Mouse (Mus musculus) CH12F3 (cell line): ENCODE data around the gene Cenpq.

ENCODE experiments used
- in situ Hi-C: fragments of 300-500 bp; cut with MboI; formaldehyde crosslinking; loops from 2 replicates; pipeline ENCODE4 v1.14.3; 2020; ENCODE audit warnings: low sequenced_read_pairs

Cenpq gene

DNA sequence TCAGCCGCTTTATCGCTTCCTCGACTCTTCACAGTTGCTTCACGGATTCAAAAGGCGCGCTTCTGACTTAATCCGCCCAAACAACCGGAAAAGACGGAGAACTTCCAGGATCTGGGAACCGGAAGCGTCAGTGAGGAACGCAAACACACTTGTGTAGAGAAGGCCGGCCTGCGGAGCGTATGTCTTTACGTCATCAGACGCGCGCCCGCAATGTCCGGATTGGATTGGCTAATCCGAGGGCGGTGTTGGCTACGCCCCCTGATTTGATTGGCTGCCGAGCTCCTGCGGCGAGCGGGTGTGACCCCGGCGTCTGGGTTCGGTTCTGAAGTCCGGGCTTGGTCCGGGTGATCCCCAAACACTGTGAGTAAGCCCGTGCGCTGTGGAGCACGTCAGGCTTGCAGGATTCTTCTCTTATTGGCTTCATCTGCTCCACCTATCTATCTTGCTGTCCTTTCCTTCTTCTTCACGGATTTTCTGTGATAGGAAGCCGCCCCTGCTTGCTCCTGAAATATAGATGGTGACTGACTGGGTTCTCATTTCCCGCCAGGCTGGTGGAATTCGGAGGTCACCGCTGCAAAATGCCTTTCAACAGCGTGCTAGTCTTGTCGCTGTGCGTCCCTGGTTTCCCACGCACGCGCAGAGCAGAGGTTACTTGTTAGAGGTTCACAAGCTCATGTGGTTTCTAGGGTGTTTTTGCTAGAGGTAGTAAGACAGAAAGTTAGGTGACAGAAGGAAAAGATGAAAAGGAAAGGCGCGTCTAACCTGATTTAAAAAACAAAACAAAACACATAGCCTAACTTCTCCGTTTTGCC lies at the start of gene Cenpq, which contains the start of gene Mut:
Gene Cenpq, minus strand, starts transcription at position 628 of the 812 bp plus-strand sequence.
Gene Mut, plus strand, starts transcription at position 266 of the 812 bp plus-strand sequence.
- in situ Hi-C loops: no loop called here

DNA sequence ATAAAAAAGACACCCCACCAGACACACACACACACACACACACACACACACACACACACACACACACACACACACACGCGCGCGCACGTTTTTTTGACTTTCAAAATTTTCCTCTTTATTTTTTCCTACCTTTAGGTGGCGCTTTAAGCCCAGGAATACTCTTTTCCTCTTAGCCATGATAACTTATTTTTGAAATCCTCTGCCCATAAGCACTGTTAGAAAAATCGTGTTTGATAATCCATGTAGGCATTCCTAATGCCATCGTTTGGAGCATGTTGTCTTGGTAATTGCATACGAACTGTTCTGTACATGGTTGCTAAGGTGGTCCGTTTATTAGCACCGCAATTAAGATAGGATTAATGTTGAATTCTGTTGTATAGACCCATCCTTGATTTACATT lies 43.1 kb upstream of the Cenpq start:
- in situ Hi-C loops: no loop called here

DNA sequence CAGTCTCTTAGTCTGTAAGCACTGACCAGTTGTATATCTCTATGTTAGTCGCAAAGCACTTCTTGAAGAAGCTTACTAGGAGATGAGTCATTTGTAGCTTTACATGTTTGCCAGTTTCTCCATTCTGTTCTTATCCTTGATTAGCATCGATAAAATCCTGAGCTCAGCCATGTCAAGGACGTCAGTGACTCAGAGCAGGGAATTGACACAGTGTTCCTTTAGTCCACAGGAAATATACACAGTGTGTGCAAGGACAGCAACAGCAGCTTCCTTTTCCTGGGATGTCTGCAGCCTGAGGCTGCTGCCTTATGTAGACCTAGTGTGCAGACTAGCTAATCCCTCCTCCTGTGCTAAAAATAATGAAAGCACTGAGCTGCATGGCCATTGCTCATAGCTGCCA lies 13.7 kb upstream of the Cenpq start:
- in situ Hi-C loops: no loop called here

DNA sequence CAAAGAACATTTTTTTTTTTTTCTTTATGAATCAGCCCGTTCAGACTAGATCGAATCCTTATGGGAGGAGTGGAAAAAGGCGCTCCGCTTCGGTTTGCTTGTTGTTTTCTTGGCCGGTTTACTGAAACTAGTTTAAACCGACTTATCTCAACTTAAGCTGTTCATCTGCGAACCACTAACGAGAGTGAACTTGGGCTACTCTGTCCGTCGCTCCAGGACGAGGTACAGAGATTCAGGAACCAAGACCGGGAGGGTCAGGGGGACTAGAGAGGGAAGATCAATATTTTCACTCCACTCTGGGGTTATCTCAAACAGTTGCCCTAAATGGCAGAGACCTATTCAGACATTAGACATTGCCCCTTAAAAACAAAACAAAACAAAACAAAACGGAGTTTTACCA lies 862 bp downstream of the Cenpq start:
- in situ Hi-C loops: no loop called here

- in situ Hi-C loops: no loop called here
Observed at GRCm38 (mm10) chr17:40915499-40915898, 19.3 kb downstream of the Cenpq start.

DNA sequence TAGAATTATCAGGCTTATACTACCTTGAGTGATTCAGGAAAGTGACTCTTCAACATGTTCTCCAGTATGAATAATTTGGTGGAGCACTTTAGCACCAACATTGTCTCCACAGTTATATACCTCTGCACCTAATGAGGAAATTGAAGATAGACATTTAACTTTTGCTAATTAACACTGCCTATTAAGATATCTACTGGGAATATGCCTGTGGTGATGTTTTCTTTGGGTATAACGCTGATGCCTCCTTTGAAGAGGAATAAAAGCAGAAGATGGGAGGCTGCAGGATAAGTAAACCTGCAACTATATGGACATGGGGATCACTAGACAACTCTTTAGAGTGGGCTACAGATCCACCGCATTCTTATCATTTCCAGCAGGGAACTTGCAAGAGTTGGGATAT lies 20.6 kb downstream of the Cenpq start, which contains the start of gene Glyatl3:
Gene Glyatl3, minus strand, starts transcription at position 101 of the 400 bp plus-strand sequence.
- in situ Hi-C loops: no loop called here

- in situ Hi-C loops: no loop called here
Observed at GRCm38 (mm10) chr17:40904721-40905154, 30.1 kb downstream of the Cenpq start.

DNA sequence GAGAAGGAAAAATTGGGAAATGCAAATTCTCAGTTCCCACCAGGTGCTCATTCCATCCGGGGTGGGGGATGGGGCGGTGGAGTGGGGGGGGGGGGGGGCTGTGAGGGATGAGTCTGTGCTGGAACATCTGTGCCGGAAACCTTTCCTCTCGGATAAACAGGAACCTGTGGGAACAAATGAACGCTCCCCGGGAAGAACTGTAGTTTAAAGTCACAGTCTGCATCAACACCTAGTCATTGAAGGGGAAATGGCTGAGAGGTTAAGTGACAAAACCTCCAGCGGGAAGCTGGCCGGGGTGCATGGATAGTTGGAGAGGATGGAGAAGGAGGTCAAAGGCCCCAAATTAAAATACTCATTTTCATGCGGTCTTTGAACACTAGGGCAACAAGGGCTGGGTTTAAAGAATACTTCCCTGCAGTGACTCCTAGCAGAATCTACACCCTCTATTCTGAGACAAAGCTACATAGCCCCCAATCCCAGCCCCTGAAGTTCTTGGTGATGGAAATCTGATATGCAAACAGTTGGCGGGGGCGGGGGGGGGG lies 30.7 kb downstream of the Cenpq start:
- in situ Hi-C loops: no loop called here

DNA sequence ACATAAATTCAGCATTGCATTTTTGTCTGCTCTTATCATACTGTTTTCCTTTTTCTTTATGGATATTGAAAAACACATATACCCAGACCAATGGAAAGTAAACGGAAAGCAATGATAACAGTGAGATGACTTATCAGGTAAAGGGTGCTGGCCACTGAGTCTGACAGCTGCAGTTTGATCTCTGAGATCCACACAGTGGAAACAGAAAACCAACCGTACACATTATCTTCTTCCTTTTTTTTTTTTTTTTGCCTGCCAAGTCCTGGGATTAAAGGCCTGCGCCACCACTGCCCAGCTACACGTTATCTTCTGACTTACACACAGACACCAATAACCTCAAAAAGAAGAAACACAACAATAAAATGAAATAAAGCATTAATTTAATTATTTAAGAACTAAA lies 31.5 kb downstream of the Cenpq start:
- in situ Hi-C loops: no loop called here

GRCm38 (mm10) chr17:40899783-40900363 lies 35.0 kb downstream of the Cenpq start:
- in situ Hi-C loops: no loop called here

- in situ Hi-C loops: no loop called here
Observed at GRCm38 (mm10) chr17:40896863-40897262, 38.0 kb downstream of the Cenpq start.

DNA sequence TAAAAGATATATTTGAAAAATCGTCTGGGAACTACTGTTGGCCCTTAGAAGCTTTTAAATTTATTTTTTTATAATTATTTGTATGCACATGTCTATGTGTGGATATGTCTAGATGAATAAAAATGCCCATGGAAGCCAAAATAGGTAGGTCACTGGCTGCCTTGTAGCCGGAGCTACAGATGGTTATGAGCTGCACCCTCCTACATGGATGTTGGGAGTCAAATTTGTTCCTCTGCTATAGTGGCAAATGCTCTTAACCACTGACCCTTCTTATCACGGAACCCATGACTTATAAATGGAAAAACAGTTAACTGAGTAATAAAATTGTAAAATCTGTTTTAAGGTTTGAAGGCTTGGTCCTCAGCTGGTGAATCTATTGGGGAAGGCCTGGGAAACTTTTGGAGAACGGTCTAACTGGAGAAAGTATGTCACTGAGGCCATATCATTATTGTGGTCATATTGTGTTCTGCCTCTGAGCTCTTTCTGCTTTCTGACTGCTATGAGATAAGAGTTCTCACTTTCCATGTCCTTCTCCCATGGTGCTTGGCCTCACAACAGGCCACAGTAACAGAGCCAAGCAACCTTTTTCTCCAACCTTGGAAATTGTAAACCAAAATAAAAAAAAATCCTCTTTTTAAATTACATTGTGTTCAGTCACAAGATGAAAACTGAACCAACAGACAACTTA lies 46.9 kb downstream of the Cenpq start:
- in situ Hi-C loops: no loop called here

- in situ Hi-C loops: no loop called here
Observed at GRCm38 (mm10) chr17:40885155-40885554, 49.7 kb downstream of the Cenpq start.

GRCm38 (mm10) chr17:40882172-40882571 lies 52.7 kb downstream of the Cenpq start:
- in situ Hi-C loops: no loop called here

GRCm38 (mm10) chr17:40879924-40880691 lies 54.7 kb downstream of the Cenpq start, which contains the start of gene 9130008F23Rik:
Gene 9130008F23Rik, minus strand, starts transcription at chr17:40880559.
- in situ Hi-C loops: no loop called here

DNA sequence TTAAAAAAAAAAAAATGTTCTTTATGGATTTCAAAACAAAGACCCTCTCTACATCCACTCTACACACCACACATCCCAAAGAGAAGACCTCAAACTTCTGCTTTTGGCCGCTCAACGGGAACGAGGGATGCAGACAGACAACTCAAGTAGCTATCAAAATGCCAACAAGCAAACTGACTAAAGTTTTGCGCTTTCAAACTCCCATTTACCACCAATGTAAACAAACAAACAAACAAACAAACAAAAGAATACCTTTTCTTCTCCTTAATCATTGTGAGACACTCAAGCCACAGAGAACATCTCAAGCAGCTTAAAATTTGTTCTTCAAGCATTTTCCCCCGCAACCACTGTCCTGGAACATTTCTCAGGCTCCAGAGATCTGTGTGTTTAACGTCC lies 55.3 kb downstream of the Cenpq start:
- in situ Hi-C loops: no loop called here

DNA sequence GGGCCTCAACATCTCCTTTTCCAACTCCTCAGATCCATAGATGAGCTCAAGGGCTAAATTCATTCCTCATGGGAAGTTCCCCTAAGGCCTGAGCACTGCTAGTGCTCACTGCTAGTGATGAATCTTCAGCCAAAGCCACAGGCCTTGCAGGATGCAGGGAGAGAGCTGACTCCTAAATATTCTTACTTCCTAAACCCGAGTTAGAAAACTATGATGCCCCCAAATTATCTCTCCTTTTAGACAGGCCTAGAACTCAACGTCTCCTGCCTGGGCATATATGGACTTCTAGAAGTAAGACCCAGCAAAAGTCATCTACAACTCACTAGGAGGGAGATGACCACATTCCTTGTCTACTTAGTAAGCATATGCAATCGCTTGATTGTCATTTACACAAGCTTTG lies 57.1 kb downstream of the Cenpq start:
- in situ Hi-C loops: no loop called here

GRCm38 (mm10) chr17:40875568-40875967 lies 59.3 kb downstream of the Cenpq start:
- in situ Hi-C loops: no loop called here

DNA sequence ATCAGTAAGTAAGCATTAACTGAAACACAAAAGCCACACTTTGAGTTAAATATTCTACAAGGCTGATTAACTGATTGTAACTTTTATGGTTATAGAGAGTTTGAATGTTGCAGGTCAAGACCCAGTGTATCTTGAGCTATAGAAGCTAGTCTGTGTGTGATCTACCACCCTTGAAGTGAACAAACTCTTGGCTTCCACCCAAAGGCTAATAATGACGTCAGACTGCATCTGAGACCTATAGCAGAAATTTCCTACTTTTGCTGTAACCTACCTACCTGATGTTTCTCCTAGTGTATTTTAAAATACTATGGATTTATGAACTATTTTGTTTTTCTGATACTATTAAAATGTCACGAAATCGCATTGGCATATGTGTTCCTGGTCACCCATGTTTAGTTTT lies 60.1 kb downstream of the Cenpq start:
- in situ Hi-C loops: no loop called here

DNA sequence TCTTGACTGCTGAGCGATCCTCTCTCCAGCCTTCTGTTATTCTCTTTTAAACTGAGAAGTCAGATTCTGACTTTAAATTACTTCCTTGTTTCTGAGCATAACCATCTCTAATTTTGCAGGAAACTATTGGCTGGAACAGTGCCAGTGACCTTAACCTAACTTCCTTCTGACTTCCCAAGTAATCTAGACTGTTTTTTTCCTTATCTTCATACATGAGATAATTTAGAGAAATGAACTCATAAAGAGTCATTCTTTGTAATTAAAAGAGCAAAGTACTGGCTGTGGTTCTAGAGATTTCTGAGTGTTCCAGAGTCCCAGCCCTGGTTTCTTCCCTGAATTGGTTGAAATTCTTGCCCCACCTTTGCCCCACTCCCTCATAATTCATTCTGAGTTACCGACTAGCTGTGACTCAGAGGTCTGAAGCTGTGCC lies 61.2 kb downstream of the Cenpq start:
- in situ Hi-C loops: no loop called here
